Mouse (Mus musculus) kidney, postnatal 0 days (tissue): Measurements from ENCODE around the gene Apeh. TPM values are rescaled to one million over a fixed set of nuclear protein-coding genes. Genes with fewer than 3 reads are reported as not detected.

Experiments
- ATAC-seq: fragments of 200-750 bp; cut with Nextera tagmentation; replicated peaks from 2 replicates; pipeline ENCODE4 v1.8.0; 2017; ENCODE audit warnings: low read depth, moderate number of reproducible peaks, moderate TSS enrichment, moderate library complexity; ENCODE audit not compliant: low FRiP score
- DNase-seq: peaks from one replicate; pipeline ENCODE4 v3.0.0-alpha.2; 2016; ENCODE audit warnings: low spot score
- H3K27ac ChIP-seq: fragments of 300-500 bp; sonication (generic); 2 replicates; pipeline ENCODE4 v1.5.1; 2014; ENCODE audit warnings: mild to moderate bottlenecking
- H3K27me3 ChIP-seq: fragments of 300-500 bp; sonication (generic); 2 replicates; pipeline ENCODE4 v1.6.1; 2014; ENCODE audit warnings: low read length, mixed read lengths; ENCODE audit not compliant: insufficient read depth
- H3K36me3 ChIP-seq: fragments of 300-500 bp; sonication (generic); 2 replicates; pipeline ENCODE4 v1.6.1; 2014; ENCODE audit warnings: low read length, mixed read lengths; ENCODE audit not compliant: insufficient read depth
- H3K4me1 ChIP-seq: fragments of 300-500 bp; sonication (generic); replicated peaks from 2 replicates; pipeline ENCODE4 v1.6.1; 2014; ENCODE audit warnings: antibody characterized with exemption, low read length, mixed read lengths; ENCODE audit not compliant: insufficient read depth
- H3K4me2 ChIP-seq: fragments of 300-500 bp; sonication (generic); 2 replicates; pipeline ENCODE4 v1.6.1; 2014; ENCODE audit warnings: mild to moderate bottlenecking, low read length, moderate library complexity, mixed read lengths
- H3K4me3 ChIP-seq: fragments of 300-500 bp; sonication (generic); replicated peaks from 2 replicates; pipeline ENCODE4 v1.5.1; 2014; ENCODE audit warnings: low read depth, low read length
- H3K9ac ChIP-seq: fragments of 300-500 bp; sonication (generic); 2 replicates; pipeline ENCODE4 v1.6.1; 2014; ENCODE audit warnings: low read depth, low read length
- H3K9me3 ChIP-seq: fragments of 300-500 bp; sonication (generic); replicated peaks from 2 replicates; pipeline ENCODE4 v1.6.1; 2016; ENCODE audit warnings: low read length, inconsistent platforms, mixed read lengths
- CTCF ChIP-seq: IDR thresholded peaks from 2 replicates; pipeline ENCODE4 v1.5.1; 2016; ENCODE audit warnings: antibody characterized with exemption, low read depth, mild to moderate bottlenecking, moderate library complexity
- WGBS: fragments of 180-500 bp; shearing (Covaris S2); extraction: QIAGEN DNeasy Blood & Tissue Kit; methylation state at CpG from one replicate; pipeline ENCODE4 v1.1.7; 2014; 5-methylcytosine and 5-hydroxymethylcytosine counted together
- polyA plus RNA-seq: library from polyadenylated mRNA; unstranded; fragments of >200 nt; fragmentation: Nextera tagmentation; extraction: Ambion mirVana; gene quantifications from 2 replicates; pipeline ENCODE4 v1.2.1, GENCODE M21; 2015

Gene Apeh
- polyA plus RNA-seq, 1 experiment from 2014 or later: 62.6 TPM

- no peak overlapping the region for H3K4me2 ChIP-seq
- H3K27me3 ChIP-seq: no peaks in the 10 kb centered on the region
- ATAC-seq (no peak), DNase-seq (no peak)
- H3K27ac ChIP-seq: no peak overlapping the region
- H3K9me3 ChIP-seq: no peaks in the 10 kb centered on the region
- no peak overlapping the region for H3K4me3 ChIP-seq
- H3K4me1 ChIP-seq: no peaks in the 10 kb centered on the region
- no peak overlapping the region for H3K9ac ChIP-seq
- TF ChIP-seq CTCF: no peak
- WGBS: 78% methylated on average over 13 of the region's 13 CpGs
- H3K36me3 ChIP-seq: no peaks in the 10 kb centered on the region
Measured at GRCm38 (mm10) chr9:108129042-108129948, 34.9 kb upstream of the Apeh start.

DNA sequence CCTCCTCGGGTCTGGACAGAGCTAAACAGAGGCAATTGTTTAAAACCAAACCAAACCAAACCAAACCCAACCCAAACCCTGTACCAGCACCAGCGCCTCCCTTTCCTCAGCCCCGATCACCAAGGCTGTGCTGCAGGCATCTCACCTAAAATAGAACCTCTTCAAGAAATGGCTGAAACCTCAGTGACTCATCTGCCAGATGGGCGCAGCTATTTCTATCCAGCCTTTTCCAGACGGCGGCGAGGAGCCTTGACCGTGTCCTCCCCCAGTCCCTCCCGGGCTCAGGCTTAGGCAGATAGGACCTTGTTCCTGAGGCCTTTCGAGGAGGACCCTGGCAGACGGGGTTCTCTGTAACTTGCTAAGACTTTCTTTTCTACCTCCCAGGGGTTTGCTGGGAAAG is 33.8 kb upstream of the Apeh start:
- Histone ChIP-seq H3K27ac (no peak overlapping the region), H3K36me3 (no peaks in the 10 kb centered on the region), H3K9ac (no peak overlapping the region), H3K4me3 (no peak overlapping the region), H3K9me3 (no peaks in the 10 kb centered on the region), H3K4me2 (no peak overlapping the region), H3K27me3 (no peaks in the 10 kb centered on the region), H3K4me1 (no peaks in the 10 kb centered on the region)
- WGBS: 80% methylated on average over 11 of the region's 11 CpGs
- no peak for DNase-seq
- ATAC-seq: no peak
- no peak for TF ChIP-seq CTCF

GRCm38 (mm10) chr9:108126436-108127180 is 32.2 kb upstream of the Apeh start:
- ATAC-seq (no peak; the same call in 1 of the 2 replicates), DNase-seq (no peak)
- TF ChIP-seq CTCF: no peak
- 49% methylated on average over 17 of the region's 17 CpGs for WGBS
- Histone ChIP-seq H3K9me3 (no peaks in the 10 kb centered on the region), H3K9ac (no peak overlapping the region), H3K4me3 (no peak overlapping the region), H3K27ac (no peak overlapping the region), H3K4me1 (no peaks in the 10 kb centered on the region), H3K27me3 (no peaks in the 10 kb centered on the region), H3K36me3 (no peaks in the 10 kb centered on the region), H3K4me2 (no peak overlapping the region)

DNA sequence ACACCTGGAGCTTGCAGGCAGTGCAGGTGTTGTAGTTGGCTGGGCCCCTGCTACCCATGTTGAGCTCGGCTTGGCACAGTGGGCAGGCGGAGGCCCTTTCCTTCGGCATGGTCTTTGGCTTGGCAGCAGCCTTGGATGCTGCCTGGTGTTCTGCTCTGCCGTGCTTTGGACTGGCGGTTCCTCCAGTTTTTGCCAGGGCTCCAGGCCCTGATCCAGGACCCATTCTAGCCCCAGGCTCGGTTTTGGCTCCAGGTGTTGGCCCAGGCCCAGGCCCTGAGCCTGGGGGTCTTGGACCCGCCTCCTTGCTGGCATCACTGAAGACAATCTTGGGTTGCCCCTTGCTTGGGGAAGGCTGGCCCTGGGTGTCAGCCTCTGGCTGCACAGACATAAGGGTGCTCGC is 31.3 kb upstream of the Apeh start:
- no peaks in the 10 kb centered on the region for H3K36me3 ChIP-seq
- no peak overlapping the region for H3K4me2 ChIP-seq
- no peak for DNase-seq
- no peaks in the 10 kb centered on the region for H3K27me3 ChIP-seq
- no peak for TF ChIP-seq CTCF
- ATAC-seq: no peak
- WGBS: 83% methylated on average over 8 of the region's 8 CpGs
- no peaks in the 10 kb centered on the region for H3K4me1 ChIP-seq
- no peak overlapping the region for H3K27ac ChIP-seq
- no peak overlapping the region for H3K4me3 ChIP-seq
- H3K9ac ChIP-seq: no peak overlapping the region
- no peaks in the 10 kb centered on the region for H3K9me3 ChIP-seq

- H3K27me3 ChIP-seq: no peaks in the 10 kb centered on the region
- no peak for TF ChIP-seq CTCF
- ATAC-seq (no peak), DNase-seq (no peak)
- no peaks in the 10 kb centered on the region for H3K36me3 ChIP-seq
- H3K9me3 ChIP-seq: no peaks in the 10 kb centered on the region
- no peak overlapping the region for H3K27ac ChIP-seq
- H3K4me2 ChIP-seq: no peak overlapping the region
- 79% methylated on average over 4 of the region's 4 CpGs for WGBS
- H3K9ac ChIP-seq: no peak overlapping the region
- H3K4me3 ChIP-seq: no peak overlapping the region
- H3K4me1 ChIP-seq: peaks cover 9% of the 10 kb centered on the region; the same call in 1 of the 2 replicates
Measured at GRCm38 (mm10) chr9:108123916-108124315, 29.5 kb upstream of the Apeh start.

- no peak for DNase-seq
- H3K4me1 ChIP-seq: peaks cover 9% of the 10 kb centered on the region; the same call in 1 of the 2 replicates
- no peak for ATAC-seq
- H3K27me3 ChIP-seq: no peaks in the 10 kb centered on the region
- H3K36me3 ChIP-seq: no peaks in the 10 kb centered on the region
- no peak overlapping the region for H3K9ac ChIP-seq
- H3K27ac ChIP-seq: no peak overlapping the region
- TF ChIP-seq CTCF: no peak
- H3K9me3 ChIP-seq: no peaks in the 10 kb centered on the region
- H3K4me2 ChIP-seq: no peak overlapping the region
- H3K4me3 ChIP-seq: no peak overlapping the region
- 85% methylated on average over 10 of the region's 10 CpGs for WGBS
Measured at GRCm38 (mm10) chr9:108121170-108121969, 27.0 kb upstream of the Apeh start.
